Mouse (Mus musculus) intestine, embryonic 14.5 days (tissue): ENCODE measurements at regions not wholly inside any gene's neighbourhood (a gene's known extent, or its start where the extent isn't known, plus 50 kb on each side); places are given as distances from the start of the nearest gene placed in this dataset.

Experiments
- ATAC-seq: fragments of 200-750 bp; cut with Nextera tagmentation; replicated peaks from 2 replicates; pipeline ENCODE4 v1.8.0; 2017; ENCODE audit warnings: low read depth, moderate number of reproducible peaks, moderate TSS enrichment, moderate library complexity; ENCODE audit not compliant: low FRiP score, low TSS enrichment
- DNase-seq: peaks from one replicate; pipeline ENCODE4 v3.0.0-alpha.2; 2018; ENCODE audit warnings: low spot score
- H3K27ac ChIP-seq: fragments of 300-500 bp; sonication (generic); 2 replicates; pipeline ENCODE4 v1.5.1; 2014; ENCODE audit warnings: low read depth, mild to moderate bottlenecking, control low read depth
- H3K27me3 ChIP-seq: fragments of 300-500 bp; sonication (generic); replicated peaks from 2 replicates; pipeline ENCODE4 v1.6.1; 2014; ENCODE audit warnings: low read length, control low read depth; ENCODE audit not compliant: control insufficient read depth, insufficient read depth
- H3K36me3 ChIP-seq: fragments of 300-500 bp; sonication (generic); 2 replicates; pipeline ENCODE4 v1.6.1; 2014; ENCODE audit warnings: low read length, control low read depth; ENCODE audit not compliant: control insufficient read depth, insufficient read depth
- H3K4me1 ChIP-seq: fragments of 300-500 bp; sonication (generic); replicated peaks from 2 replicates; pipeline ENCODE4 v1.6.1; 2014; ENCODE audit warnings: low read length, control low read depth, mixed read lengths; ENCODE audit not compliant: control insufficient read depth, insufficient read depth
- H3K4me2 ChIP-seq: fragments of 300-500 bp; sonication (generic); 2 replicates; pipeline ENCODE4 v1.6.1; 2014; ENCODE audit warnings: low read length
- H3K4me3 ChIP-seq: fragments of 300-500 bp; sonication (generic); 2 replicates; pipeline ENCODE4 v1.5.1; 2014; ENCODE audit warnings: low read depth, low read length, control low read depth, mixed read lengths
- H3K9ac ChIP-seq: fragments of 300-500 bp; sonication (generic); 2 replicates; pipeline ENCODE4 v1.6.1; 2014; ENCODE audit warnings: mild to moderate bottlenecking, low read length
- H3K9me3 ChIP-seq: fragments of 300-500 bp; sonication (generic); 2 replicates; pipeline ENCODE4 v1.6.1; 2016; ENCODE audit warnings: low read length, control low read depth; ENCODE audit not compliant: control insufficient read depth
- WGBS: fragments of 180-500 bp; shearing (Covaris S2); extraction: QIAGEN DNeasy Blood & Tissue Kit; methylation state at CpG from one replicate; pipeline ENCODE4 v1.1.7; 2014; 5-methylcytosine and 5-hydroxymethylcytosine counted together

DNA sequence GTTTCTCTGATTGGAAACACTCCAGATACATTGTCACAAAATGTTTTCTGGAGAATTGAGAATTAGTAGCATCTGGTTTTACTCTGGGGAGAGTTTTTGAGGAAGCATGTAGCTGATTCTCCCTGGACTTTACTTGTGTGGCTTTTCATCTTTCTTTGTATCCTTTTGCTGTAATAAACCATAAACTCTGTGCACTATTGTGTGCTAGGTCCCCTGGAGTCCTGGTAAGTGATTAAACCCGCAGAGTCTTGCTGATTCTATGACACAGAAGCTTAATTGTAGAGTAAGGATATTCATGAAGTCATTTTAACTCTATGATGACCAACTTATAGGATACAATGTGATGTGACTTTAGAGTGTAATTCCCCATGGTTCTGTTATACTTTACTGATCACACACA lies 486.1 kb upstream of the Slc39a10 start:
- Histone ChIP-seq H3K9ac (no peak overlapping the region), H3K27ac (no peak overlapping the region), H3K4me2 (no peak overlapping the region), H3K4me1 (no peaks in the 10 kb centered on the region), H3K36me3 (no peaks in the 10 kb centered on the region), H3K27me3 (no peaks in the 10 kb centered on the region), H3K4me3 (no peak overlapping the region), H3K9me3 (no peaks in the 10 kb centered on the region)
- 44% methylated on average over 1 of the region's 1 CpGs for WGBS
- no peak for ATAC-seq
- DNase-seq = no peak

DNA sequence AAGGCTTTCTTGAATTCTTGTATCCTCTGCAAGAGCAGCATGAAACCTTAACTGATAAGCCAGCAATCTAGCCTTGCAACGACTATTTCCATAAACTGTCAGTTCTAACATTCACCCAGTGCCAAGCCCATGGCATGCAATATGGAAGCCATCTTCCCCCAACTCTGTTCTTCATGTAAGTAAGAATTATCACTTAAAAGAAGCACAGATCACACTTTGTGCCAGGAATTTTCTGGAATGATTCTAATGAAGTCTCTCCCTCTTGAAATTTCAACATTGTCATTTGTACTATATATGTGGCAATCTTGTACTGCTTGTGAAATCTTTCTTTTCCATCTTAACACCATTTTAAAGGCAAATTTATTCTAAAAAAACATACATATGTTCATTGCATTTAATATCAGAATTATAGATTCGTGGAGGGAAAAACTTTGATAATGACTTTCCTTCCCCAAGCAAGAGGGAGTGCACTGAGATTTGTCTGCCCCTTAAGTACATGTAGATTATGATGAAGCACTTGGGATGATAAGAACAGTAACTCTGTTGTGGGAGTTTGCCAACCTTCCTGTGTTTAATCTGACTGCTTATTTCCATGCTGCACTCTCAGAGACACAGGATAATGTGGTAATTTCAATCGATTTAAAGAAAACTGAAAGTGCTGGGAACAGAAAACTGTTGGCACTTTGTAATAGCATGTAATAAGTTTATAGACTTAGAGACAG lies 447.2 kb upstream of the Slc39a10 start:
- 76% methylated on average over 3 of the region's 3 CpGs for WGBS
- ATAC-seq = no peak

DNA sequence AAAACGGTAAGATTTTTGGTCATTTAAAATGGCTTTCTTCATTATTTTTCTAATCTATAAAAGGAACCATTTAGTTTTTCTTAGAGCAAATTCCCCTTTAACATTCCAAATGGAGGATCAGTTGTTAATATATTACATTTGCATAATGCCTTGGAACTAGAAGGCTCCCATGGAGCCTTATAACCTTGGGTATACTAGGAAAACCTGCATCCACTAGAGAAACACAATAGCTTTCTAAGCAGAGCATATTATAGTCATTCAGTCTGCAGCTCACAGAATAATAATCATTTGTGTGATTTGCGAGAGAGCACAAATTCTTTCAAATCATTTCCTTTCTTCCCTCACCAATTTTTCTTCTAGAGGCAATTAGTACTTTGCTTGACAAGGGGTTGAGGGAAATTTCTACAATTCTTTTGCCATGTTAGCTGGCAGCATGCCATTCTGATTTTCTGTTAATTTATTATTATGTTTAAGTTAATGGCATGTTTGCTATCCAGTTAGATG lies 418.0 kb upstream of the Slc39a10 start:
- H3K9me3 ChIP-seq = no peaks in the 10 kb centered on the region
- H3K9ac ChIP-seq = no peak overlapping the region
- H3K4me2 ChIP-seq = no peak overlapping the region
- 81% methylated on average over 2 of the region's 2 CpGs for WGBS
- no peaks in the 10 kb centered on the region for H3K27me3 ChIP-seq
- no peak overlapping the region for H3K4me3 ChIP-seq
- no peaks in the 10 kb centered on the region for H3K4me1 ChIP-seq
- no peaks in the 10 kb centered on the region for H3K36me3 ChIP-seq
- no peak overlapping the region for H3K27ac ChIP-seq
- DNase-seq (no peak), ATAC-seq (no peak)

More for the DNA sequence above, 447.2 kb upstream of the Slc39a10 start:
- Histone ChIP-seq H3K36me3 (no peaks in the 10 kb centered on the region), H3K9ac (no peak overlapping the region), H3K27ac (no peak overlapping the region), H3K4me1 (no peaks in the 10 kb centered on the region), H3K27me3 (no peaks in the 10 kb centered on the region), H3K4me3 (no peak overlapping the region), H3K4me2 (no peak overlapping the region), H3K9me3 (no peaks in the 10 kb centered on the region)
- no peak for DNase-seq

DNA sequence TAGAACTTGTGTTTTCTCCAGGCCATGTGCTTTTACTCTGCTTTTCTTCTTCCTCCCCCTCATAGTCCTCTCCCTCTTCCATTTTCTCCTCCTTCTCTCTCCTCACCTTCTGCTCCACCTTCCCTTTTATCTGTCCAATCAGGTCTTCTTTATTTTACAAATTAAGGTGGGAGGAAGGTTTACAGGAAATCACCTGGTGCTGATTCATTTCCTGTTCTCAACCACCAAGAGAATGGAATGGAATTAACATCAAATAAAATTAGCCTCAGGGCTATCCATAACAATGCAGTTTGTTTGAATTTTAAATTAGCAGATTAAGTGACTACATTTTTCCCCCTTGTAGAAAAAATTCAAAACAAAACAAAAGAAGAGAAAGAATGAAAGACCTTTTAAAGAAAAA lies 414.3 kb upstream of the Slc39a10 start:
- DNase-seq = no peak
- Histone ChIP-seq H3K27me3 (no peaks in the 10 kb centered on the region), H3K27ac (no peak overlapping the region), H3K36me3 (no peaks in the 10 kb centered on the region), H3K9ac (no peak overlapping the region), H3K4me1 (no peaks in the 10 kb centered on the region), H3K4me3 (no peak overlapping the region), H3K4me2 (no peak overlapping the region), H3K9me3 (no peaks in the 10 kb centered on the region)
- ATAC-seq = no peak

DNA sequence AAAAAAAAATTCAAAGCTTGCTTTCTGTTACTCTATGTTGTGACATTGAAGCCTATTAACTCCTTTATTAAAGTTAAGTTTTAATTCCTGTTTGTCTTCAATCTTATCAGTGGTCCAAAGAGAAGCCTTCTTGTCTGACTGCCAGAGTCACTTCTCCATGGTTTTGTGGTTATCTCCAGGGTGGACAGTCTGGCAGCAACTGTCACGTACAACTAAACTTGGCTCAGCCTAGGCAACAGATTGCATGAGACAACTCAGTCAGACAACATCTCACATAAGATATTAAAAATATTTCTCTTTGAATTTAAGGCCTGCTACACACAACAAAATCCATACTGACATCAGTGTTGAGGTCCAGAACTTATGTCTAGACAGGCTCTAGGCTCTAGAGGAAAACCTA lies 406.7 kb upstream of the Slc39a10 start:
- Histone ChIP-seq H3K4me3 (no peak overlapping the region), H3K4me2 (no peak overlapping the region), H3K27me3 (no peaks in the 10 kb centered on the region), H3K9ac (no peak overlapping the region), H3K9me3 (no peaks in the 10 kb centered on the region), H3K27ac (no peak overlapping the region), H3K36me3 (no peaks in the 10 kb centered on the region), H3K4me1 (no peaks in the 10 kb centered on the region)
- 90% methylated on average over 1 of the region's 1 CpGs for WGBS
- DNase-seq = no peak
- no peak for ATAC-seq

DNA sequence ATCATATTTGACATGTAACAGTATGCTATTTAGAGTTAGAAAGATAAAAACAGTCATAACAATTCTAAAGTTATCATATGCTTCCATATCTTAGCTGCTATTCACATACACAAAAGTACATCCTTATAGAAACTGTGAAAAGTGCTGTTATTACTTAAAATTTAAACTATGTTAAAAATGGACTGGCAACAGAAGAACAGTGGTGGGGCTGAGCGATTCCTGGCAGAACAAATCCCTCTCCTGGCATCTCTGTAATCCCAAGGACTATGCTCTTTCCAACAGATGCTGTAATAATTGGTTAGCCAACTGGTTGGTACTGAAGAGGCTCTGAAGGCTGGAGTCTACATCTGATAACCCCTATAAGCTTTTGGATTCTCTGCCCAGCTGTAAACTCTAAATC lies 393.0 kb upstream of the Slc39a10 start:
- 90% methylated on average over 1 of the region's 1 CpGs for WGBS
- no peaks in the 10 kb centered on the region for H3K27me3 ChIP-seq
- H3K9me3 ChIP-seq = no peaks in the 10 kb centered on the region
- DNase-seq = no peak
- no peaks in the 10 kb centered on the region for H3K36me3 ChIP-seq
- no peak overlapping the region for H3K4me3 ChIP-seq
- no peak overlapping the region for H3K27ac ChIP-seq
- ATAC-seq = no peak
- no peaks in the 10 kb centered on the region for H3K4me1 ChIP-seq
- H3K9ac ChIP-seq = no peak overlapping the region
- no peak overlapping the region for H3K4me2 ChIP-seq

DNA sequence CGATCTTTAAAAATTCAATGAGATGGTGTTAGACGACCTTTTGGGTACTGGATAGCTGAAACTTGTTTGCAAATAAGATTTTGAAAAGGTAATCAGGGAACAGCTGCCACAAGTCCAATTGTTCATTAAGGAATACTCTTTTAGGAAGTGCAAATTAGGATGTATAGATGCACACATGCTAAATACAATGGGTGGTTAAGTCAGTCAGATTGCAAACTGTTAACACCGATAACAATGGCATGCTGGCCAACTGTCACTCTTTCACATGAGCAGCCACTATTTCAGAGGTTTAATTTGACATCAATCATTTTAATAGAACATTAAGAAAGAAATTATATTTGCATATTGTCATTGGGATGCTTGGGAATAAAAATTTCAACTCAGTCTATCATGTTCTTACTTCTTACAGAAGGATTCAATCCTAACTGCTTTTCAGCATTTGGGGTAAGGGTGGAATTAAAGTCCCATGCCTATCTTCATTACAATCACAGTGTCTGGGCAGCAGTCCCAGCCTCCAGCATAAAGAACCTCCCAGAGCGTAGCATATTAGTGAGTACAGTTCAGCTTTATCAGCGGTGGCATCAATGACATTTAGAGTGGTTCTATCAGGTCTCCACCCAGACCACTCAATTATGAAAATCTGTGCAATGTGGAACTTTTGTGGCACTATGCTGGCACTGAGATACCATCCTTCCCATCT lies 385.8 kb upstream of the Slc39a10 start:
- DNase-seq = no peak
- Histone ChIP-seq H3K27ac (no peak overlapping the region), H3K27me3 (no peaks in the 10 kb centered on the region), H3K4me1 (no peaks in the 10 kb centered on the region), H3K4me2 (no peak overlapping the region), H3K9ac (no peak overlapping the region), H3K9me3 (no peaks in the 10 kb centered on the region), H3K4me3 (no peak overlapping the region), H3K36me3 (no peaks in the 10 kb centered on the region)
- ATAC-seq = no peak
- WGBS = 82% methylated on average over 5 of the region's 5 CpGs

DNA sequence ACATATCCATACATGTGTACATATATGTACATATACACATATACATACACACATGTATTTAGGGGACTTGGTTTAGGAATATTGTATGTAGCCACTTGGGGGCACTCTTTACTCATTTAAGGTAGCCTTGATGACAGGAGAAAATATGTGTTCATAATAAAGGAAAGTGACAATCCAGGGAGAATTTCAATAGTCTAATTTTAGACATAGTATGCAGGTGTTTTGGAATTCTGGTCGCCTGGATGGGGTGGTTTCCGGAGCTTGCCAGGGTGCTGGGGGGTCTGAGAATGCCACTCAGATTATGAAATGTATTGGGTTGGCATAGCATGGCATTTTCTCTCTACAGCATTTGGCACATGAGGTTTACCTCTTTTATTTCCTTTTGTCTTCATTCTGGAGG lies 385.2 kb upstream of the Slc39a10 start:
- Histone ChIP-seq H3K9me3 (no peaks in the 10 kb centered on the region), H3K4me1 (no peaks in the 10 kb centered on the region), H3K4me3 (no peak overlapping the region), H3K36me3 (no peaks in the 10 kb centered on the region), H3K27me3 (no peaks in the 10 kb centered on the region), H3K27ac (no peak overlapping the region), H3K9ac (no peak overlapping the region), H3K4me2 (no peak overlapping the region)
- DNase-seq (peak; percentile 53), ATAC-seq (no peak)
- 12% methylated on average over 2 of the region's 2 CpGs for WGBS

DNA sequence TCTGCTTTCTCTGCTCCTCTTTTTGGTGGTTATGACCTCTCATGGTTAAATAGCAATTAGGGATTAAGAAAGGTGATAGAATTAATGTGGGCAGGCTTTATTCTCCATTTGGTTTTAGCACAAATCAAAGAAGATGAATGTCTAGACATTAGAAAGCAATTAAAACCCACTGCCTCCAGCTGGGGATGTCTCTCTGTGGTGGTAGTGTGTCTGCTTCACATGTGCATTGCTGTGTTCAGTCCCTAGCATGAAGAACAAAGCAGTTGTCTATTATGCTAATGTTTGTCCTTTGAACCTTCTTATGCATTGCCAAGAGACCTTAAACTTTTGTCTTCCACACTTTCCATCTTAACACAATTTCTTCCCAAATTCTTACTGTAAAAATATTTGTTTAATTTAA lies 379.5 kb upstream of the Slc39a10 start:
- ATAC-seq (no peak), DNase-seq (no peak)
- Histone ChIP-seq H3K4me1 (no peaks in the 10 kb centered on the region), H3K9me3 (no peaks in the 10 kb centered on the region), H3K27me3 (no peaks in the 10 kb centered on the region), H3K4me2 (no peak overlapping the region), H3K4me3 (no peak overlapping the region), H3K9ac (no peak overlapping the region), H3K36me3 (no peaks in the 10 kb centered on the region), H3K27ac (no peak overlapping the region)
